Mouse (Mus musculus) brain, embryonic 18.5 days (tissue): ENCODE measurements around the gene Srarp.

ENCODE experiments used
- DNase-seq: peaks from one replicate; pipeline ENCODE4 v3.0.0-alpha.2; 2012; ENCODE audit warnings: low read depth, low spot score

Srarp gene

DNA sequence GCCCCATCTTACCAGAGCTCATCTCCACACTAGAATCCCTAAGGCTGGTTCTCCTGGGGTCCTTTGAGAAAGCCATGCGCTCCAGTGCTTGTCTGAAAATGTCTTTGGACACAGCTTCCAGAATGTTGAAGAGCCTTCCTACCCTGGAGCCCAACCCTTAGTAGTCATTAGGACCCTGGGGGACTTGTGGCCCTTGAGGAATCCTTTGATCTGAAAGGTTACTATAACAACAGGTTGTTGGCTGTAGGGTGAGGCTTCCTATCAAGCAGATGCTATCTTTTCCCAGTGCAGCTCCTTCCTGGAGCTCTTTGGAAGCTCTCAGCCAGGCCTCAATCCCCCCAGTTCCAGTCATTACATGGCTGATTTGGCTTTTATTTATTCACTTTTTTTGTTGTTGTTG lies at the start of gene Srarp:
Srarp (minus strand) TSS at position 132 of the 400 bp plus-strand sequence.
- DNase-seq: no peak

DNA sequence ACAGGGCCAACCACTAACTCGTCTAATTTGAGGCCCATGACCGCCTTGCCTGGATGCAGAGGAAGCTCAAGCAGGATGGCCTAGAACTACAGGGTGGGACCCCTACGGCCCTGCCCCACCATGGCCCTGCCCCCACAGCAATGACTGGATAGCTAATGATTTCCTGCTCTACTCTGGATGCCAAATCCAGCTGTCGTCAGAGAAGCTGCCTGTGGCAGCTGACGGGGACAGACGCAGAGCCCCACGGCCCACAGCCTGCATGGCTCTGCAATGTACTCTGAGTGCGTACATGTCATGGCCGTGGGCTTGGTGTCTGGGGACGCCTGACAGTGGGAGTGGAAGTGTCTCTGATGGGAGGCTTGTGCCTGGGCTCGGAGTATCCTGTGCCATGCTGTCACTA lies 48.2 kb upstream of the Srarp start:
- DNase-seq: no peak

DNA sequence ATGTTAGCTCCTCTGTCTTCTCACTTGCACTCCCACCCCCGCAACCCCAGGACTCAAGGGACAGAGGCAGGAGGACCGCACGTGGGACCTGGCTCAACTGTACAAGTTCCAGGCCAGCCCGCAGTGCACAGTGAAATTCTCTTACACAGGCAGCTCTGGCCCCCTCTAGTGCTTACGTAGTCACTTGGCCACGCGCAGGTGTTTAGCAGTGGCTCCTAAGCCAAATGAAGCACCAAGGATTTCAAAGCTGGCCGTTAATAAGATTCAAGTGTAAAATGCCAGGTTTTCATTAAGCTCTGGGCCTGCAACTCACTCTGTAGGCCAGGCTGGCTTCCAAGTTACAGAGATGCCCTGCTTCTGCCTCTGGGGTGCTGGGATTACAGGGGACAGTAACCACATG lies 43.5 kb upstream of the Srarp start:
- no peak for DNase-seq

- no peak for DNase-seq
These were observed 42.9 kb upstream of the Srarp start for GRCm38 (mm10) chr4:141478794-141479193.

GRCm38 (mm10) chr4:141478225-141478624 lies 42.3 kb upstream of the Srarp start:
- DNase-seq: no peak

DNA sequence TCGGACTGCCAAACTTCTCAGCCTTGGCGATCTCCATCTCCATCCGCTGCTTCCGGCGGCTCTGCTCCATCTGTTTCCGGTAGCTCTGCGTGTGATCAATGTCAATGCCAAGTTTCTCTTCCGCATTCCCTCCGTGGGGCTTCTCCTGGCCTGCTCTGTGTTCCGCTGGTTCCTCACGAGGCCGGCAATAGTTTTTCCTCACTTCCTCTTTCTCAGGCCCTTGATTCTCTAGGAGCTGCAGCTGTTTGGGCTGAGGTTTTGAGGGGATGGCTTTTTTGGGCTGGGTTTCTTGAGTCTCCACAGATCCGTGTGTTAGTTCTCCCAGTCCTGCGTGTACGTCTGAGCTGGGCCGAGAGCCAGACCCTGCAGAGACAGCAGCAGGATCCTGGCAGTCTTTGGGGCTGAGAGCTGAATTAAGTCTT lies 41.8 kb upstream of the Srarp start:
- peak; percentile 54 for DNase-seq

- no peak for DNase-seq
These were observed 38.5 kb upstream of the Srarp start for GRCm38 (mm10) chr4:141474431-141474830.

DNA sequence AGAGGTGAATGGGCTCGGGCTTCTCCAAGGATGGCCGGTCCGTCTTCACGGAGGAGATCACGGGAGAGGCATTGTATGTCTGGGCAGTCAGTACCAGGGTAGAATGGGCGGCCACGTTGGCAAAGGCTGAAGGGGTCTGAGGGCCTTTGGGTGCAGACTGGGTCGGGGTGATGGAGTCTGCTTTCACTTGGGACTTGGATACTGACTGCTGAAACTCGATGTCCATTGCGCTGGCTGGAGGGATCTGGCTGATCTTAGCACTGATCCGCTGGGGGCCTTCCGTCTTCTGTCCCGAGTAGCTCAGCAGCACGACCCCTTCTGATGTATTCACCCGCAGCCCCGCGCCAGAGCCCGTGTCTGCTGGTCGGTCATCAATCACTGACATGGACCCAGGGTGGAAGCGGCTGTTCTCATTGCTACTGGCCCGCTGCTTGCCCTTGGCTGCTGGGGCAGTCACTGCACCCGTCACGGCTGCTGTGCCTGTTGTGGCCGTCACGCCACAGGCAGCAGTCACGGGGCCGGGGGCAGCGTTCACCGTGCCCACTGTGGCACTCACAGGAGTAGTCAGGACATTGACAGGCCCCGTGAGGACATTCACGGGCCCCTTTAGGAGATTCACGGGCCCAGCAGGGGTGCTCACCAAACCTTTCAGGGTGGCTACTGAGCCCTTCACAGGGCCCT lies 36.9 kb upstream of the Srarp start:
- no peak for DNase-seq

- DNase-seq: no peak
These were observed 35.6 kb upstream of the Srarp start for GRCm38 (mm10) chr4:141471491-141471890.

DNA sequence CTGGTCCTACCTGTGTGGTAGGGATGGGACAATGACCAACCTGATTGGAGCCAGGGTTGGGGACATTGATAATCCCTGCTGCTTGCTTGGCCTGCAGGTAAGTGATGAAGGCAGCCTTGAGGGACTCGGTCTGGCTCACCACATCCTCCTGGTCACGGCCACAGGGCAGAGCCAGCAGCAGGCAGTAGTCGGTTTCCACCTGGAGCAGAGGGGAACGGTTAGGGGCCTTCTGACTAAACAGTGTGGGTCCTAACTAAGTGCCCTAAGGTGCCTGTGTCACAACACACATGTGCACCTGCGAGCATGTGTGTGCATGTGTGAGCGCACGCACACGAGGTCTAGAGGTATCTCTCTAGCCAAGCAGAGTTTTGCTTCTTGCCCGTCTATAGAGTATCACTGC lies 33.4 kb upstream of the Srarp start:
- DNase-seq: no peak

DNA sequence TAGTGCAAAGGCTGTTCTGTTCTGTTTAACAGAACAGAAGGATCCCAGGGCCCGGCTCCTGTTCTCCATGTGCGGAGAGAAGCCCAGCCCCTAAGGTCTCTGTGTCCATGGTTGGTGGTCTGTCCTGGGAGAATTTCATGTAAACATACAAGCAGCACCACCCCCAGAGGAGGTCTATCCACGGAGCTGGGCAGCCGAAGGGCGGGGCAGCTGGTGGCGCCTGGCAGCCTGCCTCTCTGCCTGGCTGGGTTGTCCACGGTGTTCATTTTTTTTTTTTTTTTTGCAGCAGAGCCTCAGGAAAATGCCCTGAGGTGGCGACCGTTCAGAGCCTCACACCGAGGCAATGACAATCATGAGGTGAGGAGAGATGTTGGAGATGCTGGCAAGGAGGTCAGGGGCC lies 32.7 kb upstream of the Srarp start:
- no peak for DNase-seq

DNA sequence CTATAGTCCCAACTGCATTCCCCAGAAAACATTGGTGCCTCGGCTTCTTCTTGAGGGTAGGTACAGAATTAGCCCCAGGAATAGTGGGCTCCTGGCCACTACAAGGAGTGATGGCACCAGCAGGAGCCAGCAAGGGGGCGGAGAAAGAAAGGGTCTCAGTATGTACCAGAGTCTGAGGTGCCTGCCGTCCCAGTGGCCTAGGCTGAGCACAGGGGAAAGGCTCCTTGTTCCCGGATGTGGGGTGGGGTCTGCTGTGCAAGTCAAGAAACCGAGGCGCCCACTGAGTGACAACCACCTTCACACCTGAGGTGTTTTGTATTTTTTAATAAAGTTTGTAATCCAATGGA lies 31.6 kb upstream of the Srarp start:
- DNase-seq: no peak

- no peak for DNase-seq
These were observed 31.1 kb upstream of the Srarp start for GRCm38 (mm10) chr4:141466844-141467580.

GRCm38 (mm10) chr4:141466289-141466795 lies 30.4 kb upstream of the Srarp start:
- DNase-seq: no peak

DNA sequence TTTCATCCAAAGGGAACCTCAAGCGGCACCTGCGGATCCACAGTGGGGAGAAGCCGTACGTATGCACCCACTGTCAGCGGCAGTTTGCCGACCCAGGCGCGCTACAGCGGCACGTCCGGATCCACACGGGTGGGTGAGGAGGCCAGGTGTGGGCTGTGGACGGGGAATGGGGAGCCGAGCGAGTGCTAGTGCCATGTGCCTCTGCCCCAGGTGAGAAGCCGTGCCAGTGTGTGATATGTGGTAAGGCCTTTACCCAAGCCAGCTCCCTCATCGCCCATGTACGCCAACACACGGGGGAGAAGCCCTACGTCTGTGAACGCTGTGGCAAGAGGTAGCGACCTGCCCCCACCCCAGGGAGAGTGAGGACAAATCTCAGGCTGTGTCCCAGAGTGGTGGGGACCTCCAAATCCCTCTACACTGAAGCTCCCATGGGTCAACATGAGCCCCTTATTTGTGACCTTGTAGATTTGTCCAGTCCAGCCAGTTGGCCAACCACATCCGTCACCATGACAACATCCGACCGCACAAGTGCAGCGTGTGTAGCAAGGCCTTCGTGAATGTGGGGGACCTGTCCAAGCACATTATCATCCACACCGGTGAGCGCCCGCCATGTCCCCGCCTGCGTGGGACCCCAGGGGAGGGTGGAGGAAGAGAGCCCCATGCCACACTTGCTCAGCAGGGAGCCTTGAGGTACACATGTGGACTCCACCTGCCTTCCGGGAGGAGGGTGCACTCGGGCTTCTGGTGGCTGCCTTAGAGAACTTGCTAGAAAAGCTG lies 29.8 kb upstream of the Srarp start:
- DNase-seq: no peak

DNA sequence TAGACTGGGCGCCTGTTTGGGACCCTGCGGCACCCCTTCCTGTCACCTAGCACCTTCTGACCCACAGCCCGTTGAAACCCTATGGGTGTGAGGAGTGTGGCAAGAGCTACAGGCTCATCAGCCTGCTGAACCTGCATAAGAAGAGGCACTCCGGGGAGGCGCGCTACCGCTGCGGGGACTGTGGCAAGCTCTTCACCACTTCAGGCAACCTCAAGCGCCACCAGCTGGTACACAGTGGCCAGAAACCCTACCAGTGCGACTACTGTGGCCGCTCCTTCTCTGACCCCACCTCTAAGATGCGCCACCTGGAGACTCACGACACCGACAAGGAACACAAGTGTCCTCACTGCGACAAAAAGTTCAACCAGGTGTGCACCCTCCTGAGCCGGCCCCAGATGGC lies 28.8 kb upstream of the Srarp start:
- no peak for DNase-seq

DNA sequence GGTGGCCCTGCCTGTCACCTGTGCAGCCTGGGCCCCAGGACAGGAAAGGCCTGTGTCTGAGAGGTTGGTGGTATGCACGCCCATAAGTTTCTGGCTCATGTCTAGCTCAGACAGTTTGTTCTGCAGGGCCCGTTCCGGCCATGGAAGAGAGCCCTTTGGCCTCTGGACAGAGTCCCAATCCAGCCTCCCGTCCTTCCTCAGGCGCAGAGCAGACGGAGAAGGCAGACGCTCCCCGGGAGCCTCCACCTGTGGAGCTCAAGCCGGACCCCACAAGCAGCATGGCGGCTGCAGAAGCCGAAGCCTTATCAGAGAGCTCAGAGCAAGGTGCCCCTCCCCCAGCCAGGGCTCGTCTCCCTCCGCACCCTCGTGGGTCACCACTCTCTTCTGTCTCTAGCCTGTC lies 27.6 kb upstream of the Srarp start:
- no peak for DNase-seq

- no peak for DNase-seq
These were observed 25.7 kb upstream of the Srarp start for GRCm38 (mm10) chr4:141461576-141461975.

- DNase-seq: no peak
These were observed 25.2 kb upstream of the Srarp start for GRCm38 (mm10) chr4:141461088-141461487.

- no peak for DNase-seq
These were observed 24.6 kb upstream of the Srarp start for GRCm38 (mm10) chr4:141460481-141460880.

DNA sequence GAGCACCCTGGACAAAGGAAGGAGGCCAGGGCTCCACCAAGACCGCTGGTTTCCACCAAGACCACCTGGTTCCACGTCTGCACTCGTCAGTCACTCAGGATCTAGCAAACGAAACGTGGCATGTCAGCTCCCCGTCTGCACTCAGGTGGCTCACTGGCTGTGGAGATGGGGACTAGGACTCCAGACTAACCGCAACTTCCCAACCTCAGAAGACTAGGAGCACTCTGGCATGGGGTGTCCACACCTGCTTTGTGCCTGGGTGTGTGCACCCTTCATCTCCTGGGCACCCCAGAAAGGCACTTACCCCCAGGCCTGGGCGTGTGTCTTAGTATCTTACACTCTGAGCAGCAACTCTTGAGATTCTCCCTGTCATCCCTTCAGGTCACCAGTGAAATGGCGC lies 23.9 kb upstream of the Srarp start:
- DNase-seq: no peak

- DNase-seq: no peak
These were observed 23.0 kb upstream of the Srarp start for GRCm38 (mm10) chr4:141458888-141459287.
